Mouse (Mus musculus) embryonic fibroblast, embryonic 13.5 days (primary cell): Measurements from ENCODE around the gene Fto.

ENCODE experiments used
- CTCF ChIP-seq: IDR thresholded peaks from 2 replicates; pipeline ENCODE4 v1.5.1; 2011; ENCODE audit warnings: mild to moderate bottlenecking, control low read depth, low read length, moderate library complexity, borderline replicate concordance; ENCODE audit not compliant: insufficient read depth
- POLR2A ChIP-seq: IDR thresholded peaks from 2 replicates; pipeline ENCODE4 v1.6.1; 2011; ENCODE audit warnings: low read depth, mild to moderate bottlenecking, control low read depth, low read length, moderate library complexity

DNA sequence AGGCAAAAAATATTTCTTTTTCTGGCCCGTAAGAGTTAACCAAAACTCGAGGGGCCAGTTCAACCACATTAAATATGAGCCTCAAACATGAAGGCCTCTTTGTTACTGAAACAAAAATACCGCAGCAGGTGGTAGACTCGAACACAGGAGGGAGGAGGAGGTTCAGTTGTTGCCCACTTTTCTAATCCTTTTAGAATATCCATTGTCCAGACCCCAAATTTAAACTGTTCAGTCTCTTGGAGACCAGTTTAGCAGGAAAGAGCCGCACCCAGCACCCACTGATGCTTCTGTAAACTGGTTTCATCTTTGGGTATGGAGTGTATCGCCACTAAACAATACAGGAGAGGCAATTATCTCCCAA, 196.6 kb downstream of the Fto start:
- no peak for TF ChIP-seq CTCF
- no peak for TF ChIP-seq POLR2A
